Mouse (Mus musculus) brown adipose tissue, adult 24 weeks (tissue): Measurements from ENCODE around the gene Ky. TPM values are rescaled to one million over a fixed set of nuclear protein-coding genes. Genes with fewer than 3 reads are reported as not detected.

Experiments used
- H3K27ac ChIP-seq: fragments of 200-500 bp; replicated peaks from 2 replicates; pipeline ENCODE4 v1.5.1; 2012; ENCODE audit warnings: low read depth, mild to moderate bottlenecking, low read length
- H3K4me1 ChIP-seq: fragments of 200-500 bp; 2 replicates; pipeline ENCODE4 v1.6.1; 2012; ENCODE audit warnings: low read length, mixed read lengths; ENCODE audit not compliant: control insufficient read depth, insufficient read depth, insufficient read length
- H3K4me3 ChIP-seq: fragments of 200-500 bp; 2 replicates; pipeline ENCODE4 v1.5.1; 2012; ENCODE audit warnings: low read depth, mild to moderate bottlenecking, low read length, moderate library complexity; ENCODE audit not compliant: insufficient read depth
- polyA plus RNA-seq: library from polyadenylated mRNA; stranded (reverse); fragments of >200 nt; gene quantifications from 2 replicates; pipeline ENCODE4 v1.2.4, GENCODE M21; 2012; ENCODE audit not compliant: missing spikeins, insufficient read depth, insufficient read length

The Ky gene
- polyA plus RNA-seq, 1 experiment = 0.75 TPM

DNA sequence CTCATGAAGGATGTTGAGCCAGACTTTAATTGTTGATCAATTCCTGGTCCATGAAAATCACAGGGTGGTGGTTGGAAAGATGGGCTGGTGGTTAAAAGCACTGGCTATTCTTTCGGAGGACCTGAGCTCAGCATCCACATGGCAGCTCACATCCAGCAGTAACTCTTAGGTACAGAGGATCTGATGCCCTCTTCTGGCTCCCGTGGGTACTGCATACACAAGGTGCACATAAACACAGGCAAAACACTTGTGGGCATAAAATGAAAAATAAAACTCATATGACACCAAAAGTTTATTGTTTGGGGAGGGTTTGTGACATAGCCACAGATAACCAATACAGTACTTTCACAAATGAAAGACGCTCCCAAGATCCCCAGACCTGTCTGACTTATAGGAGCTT is 52.9 kb downstream of the Ky start:
- Histone ChIP-seq H3K4me3 (no peak overlapping the region), H3K4me1 (no peaks in the 10 kb centered on the region), H3K27ac (no peak overlapping the region)

- no peaks in the 10 kb centered on the region for H3K4me1 ChIP-seq
- no peak overlapping the region for H3K4me3 ChIP-seq
- no peak overlapping the region for H3K27ac ChIP-seq
Measured at GRCm38 (mm10) chr9:102572888-102573287, 67.3 kb downstream of the Ky start.

DNA sequence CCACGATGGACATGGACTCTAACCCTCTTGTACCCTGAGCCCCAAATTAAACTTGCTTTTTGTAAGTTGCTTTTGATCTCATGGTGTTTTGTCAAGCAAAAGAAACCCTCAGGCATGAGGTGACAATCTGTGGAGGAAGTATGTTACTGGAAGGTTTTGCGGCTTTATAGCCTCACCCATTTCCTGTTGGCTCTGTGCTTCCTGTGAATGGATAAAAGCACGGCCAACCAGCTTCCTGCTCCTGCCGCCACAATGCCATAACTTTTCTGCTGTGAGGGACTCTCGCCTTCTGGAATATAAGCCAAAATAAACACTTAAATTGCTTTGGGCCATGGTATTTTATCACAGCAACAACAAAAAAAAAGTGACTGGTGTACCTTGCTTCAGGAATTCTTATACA is 71.9 kb downstream of the Ky start:
- Histone ChIP-seq H3K4me1 (no peaks in the 10 kb centered on the region), H3K27ac (no peak overlapping the region), H3K4me3 (no peak overlapping the region)

DNA sequence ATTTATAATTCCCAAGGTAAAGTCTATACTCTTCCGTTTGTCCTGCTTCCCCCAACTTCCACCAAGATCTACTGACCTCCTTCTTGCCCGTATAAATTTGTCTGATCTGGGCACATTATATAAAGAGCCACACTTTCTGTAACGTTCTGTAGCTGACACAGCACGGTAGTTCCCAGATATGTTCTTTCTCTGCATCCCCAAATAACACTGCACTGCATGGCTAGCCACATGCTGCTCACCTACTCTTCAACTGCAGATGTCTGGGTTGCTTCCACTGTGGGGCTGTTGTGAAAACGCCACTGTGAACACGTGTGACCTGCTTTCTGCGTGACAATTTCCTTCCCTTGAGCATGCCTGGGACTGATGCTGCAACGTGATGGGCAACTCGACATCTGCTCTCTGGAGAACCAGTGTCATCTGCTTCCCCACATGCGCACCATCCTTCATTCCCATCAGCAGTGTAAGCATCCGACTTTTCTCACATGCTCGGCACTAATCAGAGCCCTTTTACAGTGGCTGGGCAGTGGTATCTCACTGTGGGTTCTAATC is 76.4 kb downstream of the Ky start:
- H3K4me1 ChIP-seq = no peaks in the 10 kb centered on the region
- no peak overlapping the region for H3K27ac ChIP-seq
- H3K4me3 ChIP-seq = no peak overlapping the region

- no peak overlapping the region for H3K27ac ChIP-seq
- H3K4me1 ChIP-seq = no peaks in the 10 kb centered on the region
- no peak overlapping the region for H3K4me3 ChIP-seq
Measured at GRCm38 (mm10) chr9:102587347-102587746, 81.8 kb downstream of the Ky start.

DNA sequence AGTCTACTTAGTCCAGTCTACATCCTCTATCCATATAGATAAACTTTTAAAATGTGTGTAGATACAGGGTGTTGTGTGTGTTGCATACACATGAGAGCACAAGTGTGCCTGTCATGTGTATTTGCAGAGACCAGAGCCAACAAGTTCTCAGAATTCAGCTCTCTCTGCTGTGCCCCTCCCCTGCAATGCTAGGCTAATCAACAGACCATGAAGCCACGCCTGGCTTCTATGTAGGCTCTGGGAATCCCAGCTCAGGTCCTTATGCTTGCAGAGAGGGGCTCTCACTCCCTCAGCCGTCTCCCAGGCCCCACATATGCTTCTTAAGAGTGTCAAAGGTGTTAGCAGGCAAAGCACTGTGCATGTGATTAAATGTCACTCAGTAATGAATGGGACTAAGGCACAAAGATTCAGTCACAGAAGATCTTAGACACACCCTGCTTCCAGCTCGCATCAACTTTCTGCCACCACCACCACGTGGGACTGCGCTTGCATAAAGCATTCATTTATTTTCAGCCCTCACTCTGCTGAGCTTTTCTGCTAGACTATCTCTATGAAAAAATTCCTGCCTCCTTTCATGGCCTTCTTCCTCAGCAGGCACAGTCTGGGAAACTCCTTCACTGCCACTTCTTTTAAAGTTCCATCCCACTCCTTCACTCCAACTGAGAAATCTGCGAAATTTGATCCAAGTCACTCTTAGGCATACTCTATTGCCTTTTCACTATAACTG is 89.3 kb downstream of the Ky start:
- H3K4me3 ChIP-seq = no peak overlapping the region
- no peaks in the 10 kb centered on the region for H3K4me1 ChIP-seq
- no peak overlapping the region for H3K27ac ChIP-seq

Other genes with a start within 250 kb of the Ky start
- 0.50 TPM in 1 of 2 replicates, not detected in the other for gene Ephb1, start 151.1 kb upstream of the Ky start, polyA plus RNA-seq
- gene Anapc13, start 120.5 kb downstream of the Ky start, polyA plus RNA-seq = 362 and 412 TPM in 2 replicates
- 39.6 and 41.8 TPM in 2 replicates for gene Cep63, start 120.8 kb downstream of the Ky start, polyA plus RNA-seq
- gene Amotl2, start 210.9 kb downstream of the Ky start, polyA plus RNA-seq = 33.0 and 42.2 TPM in 2 replicates